Mouse (Mus musculus) retina, adult 2 months (tissue): Measurements from ENCODE around the gene Gm7879.
"Not testable (repeated sequence)": the region's sequence is repeated elsewhere in the genome, so short reads cannot be mapped to it uniquely, and the experiment has no call there.

ENCODE experiments used
- DNase-seq: peaks from one replicate; pipeline ENCODE4 v3.0.0-alpha.2; 2012; ENCODE audit warnings: low read depth, low spot score

Gm7879 gene

DNA sequence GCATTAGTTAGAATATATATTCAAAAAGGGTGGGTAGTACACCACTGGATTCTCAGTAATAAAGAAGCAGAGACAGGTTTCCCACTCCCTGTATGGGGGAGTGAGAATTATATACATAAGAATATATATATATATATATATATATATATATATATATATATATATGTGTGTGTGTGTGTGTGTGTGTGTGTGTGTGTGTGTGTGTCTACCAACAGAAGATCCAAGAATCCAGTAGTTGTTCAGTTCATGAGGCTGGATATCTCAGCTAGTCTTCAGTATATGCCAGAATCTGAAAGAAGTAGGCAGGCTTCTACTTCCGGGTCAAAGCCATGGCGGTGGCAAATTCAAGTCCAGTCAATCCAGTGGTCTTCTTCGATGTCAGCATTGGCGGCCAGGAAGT lies at the start of gene Gm7879:
Gene Gm7879 (plus strand): TSS at position 301 of the 400 bp plus-strand sequence.
- not testable (repeated sequence) for DNase-seq

DNA sequence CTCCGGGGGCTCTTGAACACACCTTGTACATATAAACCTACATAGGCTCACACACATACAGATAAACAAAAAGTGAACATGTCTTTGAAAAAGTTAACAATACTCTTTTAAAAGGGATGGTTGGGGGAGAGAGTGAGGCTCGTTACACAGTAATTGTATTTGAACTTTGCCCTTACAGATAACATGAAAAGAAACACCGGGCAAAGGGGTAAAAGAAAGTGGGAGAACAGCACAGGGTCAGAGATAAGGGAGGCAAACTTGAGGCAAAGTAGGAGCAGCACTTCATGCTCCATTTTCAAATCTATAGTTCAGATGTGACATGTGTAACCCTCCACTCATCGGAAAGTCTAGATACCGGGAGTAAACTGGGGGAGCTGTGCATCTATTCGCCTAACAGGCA lies 49.3 kb upstream of the Gm7879 start:
- DNase-seq = no peak

DNA sequence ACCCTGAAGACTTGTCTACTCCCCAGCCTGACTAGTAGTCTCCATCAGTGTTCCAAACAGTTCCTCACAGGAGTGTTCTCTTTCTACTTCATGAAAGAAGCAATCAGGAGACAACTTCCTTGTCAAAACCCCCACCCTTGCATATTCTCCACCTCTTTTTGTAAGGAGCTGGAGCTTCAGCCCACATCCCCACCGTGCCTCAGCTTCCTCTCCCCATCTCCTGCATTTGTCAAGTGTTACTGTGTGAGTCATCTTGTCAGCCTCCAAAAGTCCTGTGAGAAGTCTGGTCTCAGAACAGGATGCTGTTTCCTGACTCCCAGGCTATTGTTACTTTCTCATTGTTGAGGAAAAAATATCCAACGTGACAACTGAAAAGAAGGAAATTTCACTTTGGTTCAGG lies 47.6 kb upstream of the Gm7879 start:
- DNase-seq = no peak

DNA sequence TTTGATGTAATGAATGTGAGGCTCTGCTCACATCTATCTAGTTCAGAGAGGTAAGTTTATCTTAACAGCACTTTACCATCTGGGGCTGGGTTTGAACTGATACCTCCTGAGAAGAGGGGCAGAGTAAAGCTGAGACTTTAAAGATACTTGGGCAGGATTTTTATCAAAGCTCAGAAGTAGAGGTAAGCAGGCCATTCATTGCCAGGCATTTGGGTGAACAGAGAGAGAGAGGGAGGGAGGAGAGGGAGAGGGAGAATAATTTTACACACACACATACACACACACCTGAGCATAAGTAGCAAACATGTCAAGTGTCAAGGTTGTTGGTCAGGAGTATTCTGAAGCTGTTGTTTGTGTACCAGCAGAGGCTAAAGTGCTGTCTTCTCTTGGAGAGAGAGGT lies 44.7 kb upstream of the Gm7879 start, which contains the start of gene Cd38:
Gene Cd38 (plus strand): TSS at position 301 of the 400 bp plus-strand sequence.
- DNase-seq = no peak

DNA sequence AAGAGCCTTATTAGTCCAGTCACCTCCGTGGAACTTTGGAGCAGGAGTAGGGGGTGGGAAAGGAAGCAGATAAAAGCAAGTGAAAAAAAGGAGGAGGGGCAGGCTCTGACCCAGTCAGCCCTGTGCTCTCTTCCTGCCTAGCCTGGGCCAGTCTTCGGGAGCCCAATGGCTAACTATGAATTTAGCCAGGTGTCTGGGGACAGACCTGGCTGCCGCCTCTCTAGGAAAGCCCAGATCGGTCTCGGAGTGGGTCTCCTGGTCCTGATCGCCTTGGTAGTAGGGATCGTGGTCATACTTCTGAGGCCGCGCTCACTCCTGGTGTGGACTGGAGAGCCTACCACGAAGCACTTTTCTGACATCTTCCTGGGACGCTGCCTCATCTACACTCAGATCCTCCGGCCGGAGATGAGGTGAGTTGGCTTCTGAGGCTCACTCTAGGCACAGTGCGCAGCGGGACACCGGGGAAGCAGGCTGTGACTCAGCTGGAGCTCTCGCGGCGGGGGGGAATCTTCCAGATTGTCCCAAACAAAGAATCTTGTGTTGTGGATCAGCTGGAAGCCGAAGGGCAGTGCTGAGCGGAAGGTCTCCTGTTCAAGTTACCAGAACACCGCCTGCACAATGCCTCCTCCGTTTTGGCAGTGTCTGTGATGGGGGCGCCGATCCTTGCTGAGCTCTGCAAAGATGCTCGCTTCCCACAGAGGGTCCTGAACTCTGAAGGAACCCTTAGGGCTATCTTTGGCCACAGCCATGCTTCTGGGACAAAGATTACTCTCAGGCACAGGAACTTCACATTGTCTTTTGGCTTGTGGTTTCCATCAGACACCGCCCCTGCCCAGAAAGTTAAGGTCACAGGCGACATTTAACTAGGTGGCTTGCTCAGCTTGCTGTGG lies 44.0 kb upstream of the Gm7879 start:
- no peak for DNase-seq

DNA sequence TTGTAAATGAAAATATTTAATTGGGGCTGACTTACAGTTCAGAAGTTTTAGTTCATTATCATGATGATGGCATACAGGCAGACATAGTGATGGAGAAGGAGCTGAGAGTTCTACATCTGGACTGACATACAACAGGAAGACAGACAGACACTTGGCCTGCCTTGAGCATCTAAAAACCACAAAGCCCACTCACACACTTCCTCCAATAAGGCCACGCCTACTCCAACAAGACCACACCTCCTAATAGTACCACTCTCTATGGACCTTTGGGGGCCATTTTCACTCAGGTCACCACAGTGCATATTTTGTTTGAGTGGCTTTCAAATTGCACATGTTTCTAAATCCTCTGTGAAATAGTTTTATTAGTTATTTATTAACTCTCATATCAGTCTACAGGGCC lies 41.1 kb upstream of the Gm7879 start:
- no peak for DNase-seq

DNA sequence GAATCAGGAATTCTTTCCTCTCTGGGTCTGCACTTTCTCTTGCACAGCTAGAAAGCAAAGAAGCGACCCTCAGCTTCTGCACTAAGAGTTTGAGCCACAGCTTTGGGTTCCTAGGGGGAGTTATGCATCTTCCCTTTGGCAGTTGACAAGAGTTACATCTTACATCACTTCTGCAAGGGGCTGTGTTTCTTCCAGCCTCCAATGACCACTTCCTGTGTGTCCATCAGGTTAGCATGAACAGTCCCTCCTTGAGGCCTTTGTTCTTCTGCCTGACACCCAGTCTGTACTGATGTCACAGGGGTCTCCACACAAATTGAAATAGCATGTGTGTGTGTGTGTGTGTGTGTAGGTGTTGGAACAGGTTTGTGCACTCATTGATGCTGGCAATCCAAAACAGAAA lies 40.3 kb upstream of the Gm7879 start:
- no peak for DNase-seq

DNA sequence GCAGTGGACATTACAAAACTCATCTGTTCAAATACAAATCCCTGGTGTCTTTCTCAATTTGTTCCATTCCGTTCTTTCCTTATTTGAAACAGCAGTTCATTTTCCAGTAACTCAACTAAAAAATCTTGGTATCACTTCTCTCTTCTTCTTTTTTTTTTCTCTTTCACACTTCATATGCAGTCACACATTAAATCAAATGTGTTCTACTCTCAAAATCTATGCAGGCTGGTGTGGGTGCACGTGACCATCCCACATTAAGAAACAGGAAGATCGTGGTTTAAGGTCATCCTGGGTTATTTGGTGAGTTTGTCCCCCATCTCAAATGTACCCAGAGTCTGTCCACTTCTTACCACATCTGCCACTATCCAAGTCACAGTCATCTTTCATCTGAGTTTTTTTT lies 30.9 kb upstream of the Gm7879 start:
- no peak for DNase-seq

DNA sequence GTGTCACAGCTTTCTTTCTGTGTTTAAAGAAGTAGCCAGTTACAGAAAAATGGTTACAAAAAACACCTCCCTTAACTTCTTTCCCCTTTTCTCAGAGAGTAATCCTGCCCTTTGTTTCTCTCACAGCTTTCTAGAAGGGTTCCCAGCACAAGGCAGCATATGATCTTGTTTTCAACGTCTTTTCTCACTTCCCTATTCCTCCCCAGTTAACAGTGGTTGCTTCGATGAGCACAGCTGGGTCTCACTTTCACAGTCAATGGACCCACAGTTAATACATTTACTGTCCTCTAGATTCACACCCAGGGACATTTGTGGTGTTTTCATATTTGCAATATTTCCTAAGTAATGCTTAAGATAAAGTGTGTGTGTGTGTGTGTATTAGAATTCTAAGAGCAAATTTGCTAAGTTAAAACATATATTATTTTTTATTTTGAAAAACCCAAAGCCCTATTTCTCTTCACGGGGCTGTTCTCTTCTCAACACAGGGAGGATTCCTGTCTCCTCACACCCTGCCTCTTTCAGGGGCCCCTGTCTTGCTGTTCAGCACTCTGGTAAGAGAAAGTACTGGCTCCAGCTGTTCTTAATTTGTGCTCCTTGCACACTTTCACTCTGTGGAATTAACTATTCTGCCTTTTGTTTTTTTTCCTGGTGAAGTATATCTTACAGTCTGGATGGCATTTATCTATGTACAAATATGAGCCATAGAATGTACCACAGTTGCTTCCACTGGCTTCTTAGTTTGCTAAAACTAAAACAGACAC lies 27.7 kb upstream of the Gm7879 start:
- no peak for DNase-seq

DNA sequence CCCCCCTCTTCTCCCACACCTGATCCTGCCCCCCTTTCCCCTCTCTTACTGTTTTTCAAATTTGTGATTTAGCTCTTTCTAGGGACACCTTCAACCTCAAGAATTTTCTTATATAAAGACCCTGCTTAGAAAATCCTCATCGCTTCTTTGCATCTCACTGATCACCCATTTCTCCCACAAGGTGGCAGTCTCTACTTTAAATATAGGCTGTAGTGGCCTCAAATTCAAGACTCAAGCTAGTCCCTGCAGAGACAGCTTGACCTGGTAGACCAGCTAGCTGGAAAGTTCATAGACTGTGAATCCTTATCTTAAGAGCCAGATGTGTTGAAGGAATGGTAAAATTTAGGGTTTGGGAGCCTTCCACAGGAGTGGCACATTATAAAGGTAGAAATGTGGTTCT lies 20.6 kb upstream of the Gm7879 start:
- DNase-seq = no peak

DNA sequence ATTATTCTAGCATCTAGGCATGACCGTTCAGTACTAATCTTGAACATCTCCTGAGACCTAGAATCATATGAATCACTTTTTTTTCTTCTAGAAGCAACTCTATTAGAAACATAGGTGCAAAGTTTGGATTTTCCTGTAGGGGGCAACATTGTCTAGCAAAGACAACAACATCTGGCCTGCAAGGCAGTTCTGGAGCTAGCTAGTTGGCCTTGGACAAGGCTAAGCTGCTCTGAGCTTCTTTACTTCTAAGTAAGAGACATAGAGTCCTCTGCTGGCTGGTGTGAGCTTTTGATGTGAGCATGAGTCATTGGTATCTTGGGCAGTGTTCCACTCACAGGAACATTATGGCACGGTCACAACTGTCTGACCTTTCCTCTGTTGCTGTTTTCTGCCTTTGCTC lies 18.8 kb upstream of the Gm7879 start:
- peak; percentile 6 for DNase-seq

DNA sequence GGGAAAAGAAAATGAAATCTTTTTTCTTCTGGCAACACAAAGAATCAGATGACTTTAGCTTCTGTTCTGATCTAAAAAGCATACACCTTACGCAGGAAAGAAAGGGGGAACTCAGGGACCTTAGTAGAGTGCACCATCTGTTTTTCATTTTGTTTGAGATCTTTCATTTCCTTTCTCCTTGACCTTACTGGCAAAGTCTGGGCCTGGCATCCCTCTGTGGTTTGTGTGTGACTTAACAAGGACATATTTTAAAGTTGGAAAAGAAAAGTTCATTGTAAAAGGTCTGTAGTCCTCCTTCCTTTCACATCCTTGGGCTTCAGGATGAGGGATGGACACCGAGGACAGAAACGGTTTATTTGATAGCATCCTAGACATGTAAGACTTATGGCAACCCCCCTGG lies 17.0 kb upstream of the Gm7879 start:
- no peak for DNase-seq

DNA sequence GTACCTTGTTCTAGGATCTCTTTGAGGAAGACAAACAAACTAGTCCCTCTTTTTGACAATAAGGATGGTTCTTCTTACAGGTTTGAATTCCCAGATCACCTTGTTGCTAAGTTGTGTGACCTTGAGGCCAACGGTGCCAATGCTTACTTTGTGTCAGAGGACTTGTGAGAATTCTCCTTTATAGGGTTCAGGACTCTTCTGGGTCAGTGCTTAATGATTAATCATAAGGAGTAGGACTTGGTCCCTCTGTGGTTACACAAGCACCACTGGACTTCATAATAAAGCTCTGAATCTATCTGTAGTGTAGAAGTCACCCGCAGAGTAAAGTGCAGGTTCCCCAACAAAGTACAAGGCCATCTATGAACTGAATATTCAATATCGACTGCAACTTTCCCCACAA lies 8.3 kb upstream of the Gm7879 start:
- no peak for DNase-seq

DNA sequence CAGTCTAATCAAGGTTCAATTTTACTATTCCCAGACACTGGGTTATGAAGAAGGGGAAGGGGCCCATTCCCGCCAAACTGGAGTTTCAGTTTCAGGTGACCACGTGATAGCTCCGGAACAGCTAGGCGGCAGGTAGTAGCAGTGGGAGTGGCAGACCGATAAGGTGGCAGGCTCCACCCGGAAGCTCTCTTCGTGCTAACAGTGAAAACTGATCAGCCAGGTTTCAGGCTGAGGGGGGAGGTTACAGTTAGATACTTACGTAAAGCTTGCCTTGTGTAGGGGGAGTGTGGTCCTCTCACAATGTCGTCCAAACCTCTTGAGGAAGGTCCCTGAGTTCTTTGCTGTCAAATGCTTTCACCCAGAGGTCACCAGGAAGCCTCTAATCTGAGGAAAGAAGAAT lies 3.7 kb upstream of the Gm7879 start:
- no peak for DNase-seq

DNA sequence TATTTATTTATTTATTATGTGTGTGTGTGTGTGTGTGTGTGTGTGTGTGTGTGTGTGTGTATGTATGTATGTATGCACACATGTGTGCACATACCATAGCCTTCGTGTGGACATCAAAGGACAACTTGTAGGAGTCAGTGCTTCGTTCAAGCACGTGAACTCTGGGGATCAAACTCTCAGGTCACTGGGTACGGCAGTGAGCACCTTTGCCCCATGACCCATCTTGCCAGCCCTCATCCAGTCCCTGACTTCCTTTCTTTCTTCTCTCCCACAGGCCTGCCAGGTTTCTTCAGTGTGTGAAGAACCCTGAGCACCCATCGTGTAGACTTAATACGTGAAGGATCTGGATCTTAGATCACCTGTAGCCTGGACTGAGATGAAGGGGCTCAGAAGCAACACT lies 2.9 kb upstream of the Gm7879 start:
- no peak for DNase-seq

DNA sequence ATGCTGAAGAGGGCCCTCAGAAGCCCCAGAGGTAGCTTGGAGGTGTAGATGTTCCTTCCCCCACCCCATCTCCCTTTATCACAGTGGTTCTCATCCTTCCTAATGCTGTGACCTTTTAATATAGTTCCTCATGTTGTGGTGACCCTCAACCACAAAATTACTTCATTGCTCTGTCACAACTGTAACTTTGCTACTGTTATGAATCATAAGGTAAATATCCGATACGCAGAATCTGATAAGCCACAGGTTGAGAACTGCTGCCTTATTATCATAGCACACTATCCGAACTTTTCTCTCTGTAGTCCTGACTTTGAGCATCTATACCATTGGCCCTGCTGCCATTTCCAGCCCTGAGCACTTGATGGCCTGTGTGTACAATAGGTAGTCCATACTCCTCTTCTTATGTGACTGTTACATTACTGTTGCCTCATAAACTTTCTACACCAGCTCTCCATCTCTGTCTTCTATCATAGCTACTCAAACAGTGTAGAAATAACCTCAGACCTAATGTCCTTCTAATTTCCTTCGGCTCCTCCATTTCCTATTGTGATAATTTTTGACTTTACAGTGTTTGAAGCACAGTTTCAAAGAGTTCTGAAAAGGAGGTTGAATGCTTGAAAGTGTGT lies 2.4 kb downstream of the Gm7879 start:
- no peak for DNase-seq

DNA sequence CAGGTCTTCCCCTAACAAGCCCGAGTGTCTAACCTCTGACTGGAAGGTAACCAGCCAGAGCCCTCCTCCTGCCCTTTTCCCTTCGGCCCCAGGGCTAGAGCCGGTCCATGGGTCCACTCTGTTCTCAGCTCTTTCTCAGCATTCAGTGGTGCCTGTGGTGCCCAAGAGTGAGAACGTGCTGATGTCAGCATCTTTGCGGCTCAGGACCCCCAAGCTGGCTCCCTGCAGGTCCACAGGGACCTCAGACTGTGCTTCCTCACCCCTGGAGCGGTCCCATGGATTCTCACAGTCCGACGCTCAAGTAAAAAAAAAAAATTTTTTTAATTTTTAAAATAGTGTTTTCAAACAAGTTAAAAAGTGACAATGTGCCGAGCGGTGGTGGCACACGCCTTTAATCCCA lies 8.9 kb downstream of the Gm7879 start:
- no peak for DNase-seq

DNA sequence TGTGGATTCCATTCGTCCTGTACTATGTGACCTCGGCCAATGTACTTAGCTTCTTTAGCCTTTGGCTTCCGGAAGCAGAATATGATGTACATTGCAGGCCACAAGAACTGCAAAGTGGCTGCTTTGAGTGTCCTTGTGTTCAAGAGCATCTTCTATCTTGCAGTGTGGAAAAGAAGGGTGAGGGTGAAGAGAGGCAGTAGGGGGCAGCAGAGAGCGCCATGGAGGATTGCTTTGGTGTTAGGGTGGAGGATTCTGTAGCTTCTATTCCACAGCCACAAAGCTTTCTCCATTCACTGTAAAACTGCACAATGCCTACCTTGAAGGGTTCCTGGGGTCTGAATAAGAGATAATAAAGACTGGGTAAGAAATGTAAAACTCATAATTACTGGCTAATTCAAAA lies 11.0 kb downstream of the Gm7879 start:
- peak; percentile 20 for DNase-seq

DNA sequence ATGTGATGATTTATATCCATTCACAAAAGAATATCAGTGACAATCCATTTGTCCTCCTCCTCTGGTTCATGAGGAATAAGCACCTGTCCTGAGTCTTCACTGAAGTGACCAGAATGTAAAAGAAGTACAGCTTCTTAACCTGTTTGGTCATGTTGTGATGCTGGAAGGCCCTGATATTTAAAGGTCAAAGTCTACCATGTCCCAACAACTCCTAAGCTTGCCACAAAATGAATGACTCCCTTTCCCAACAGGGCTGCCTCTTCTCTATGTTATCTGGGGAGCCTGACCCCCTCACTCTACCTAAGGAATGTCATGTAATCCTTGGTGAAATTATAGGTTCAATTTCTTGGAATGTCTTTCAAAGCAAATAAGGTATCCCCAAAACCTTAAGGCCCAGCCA lies 14.8 kb downstream of the Gm7879 start:
- DNase-seq = no peak

DNA sequence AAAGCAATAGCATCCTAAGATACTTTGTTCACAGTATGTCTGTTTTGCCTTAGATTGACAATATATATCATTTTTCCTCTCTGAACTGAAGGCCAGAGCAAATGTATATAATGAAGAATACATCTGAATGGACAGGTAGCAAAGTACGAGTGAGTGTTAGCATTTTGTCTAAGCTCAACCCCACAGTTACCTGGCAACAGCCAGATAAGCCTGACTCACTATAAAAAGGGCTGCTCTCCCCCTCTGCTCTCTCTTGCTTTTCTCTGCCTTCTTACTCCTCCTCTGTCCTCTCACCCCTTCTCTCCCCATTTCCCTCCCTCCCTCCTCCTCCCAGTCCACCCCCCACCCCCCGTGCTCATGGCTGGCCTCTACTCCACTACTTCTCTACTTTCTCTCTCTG lies 20.3 kb downstream of the Gm7879 start:
- no peak for DNase-seq

DNA sequence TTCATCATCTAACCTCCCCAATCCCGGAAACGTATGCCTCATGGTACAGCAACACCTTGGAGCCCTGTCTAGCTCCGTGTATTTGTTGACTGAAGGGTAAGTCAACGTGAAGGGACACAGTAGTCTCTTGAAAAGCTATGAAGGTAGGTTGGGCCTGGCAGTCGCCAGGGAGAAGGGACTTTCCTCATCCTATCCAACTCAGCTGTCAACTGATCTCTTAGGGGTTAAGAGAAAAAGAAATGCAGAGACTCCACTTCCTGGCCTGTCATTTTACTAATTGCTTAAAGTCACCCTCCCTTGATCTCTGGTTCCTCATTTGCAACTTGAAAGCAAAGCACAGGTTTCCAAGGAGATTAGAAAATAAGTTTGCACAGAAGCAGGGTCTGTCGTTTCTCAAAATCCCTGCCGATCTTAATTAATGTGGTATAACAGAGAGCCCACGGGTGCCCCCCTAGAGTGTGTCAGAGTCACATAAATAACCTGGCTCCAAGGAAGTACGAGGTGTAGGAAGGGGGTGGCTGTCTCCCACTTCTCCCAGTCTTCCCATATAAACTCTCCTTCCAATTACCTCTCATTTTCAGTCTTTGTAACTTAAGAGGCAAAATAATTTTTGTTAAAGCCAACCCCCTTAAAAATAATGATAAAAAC lies 34.5 kb downstream of the Gm7879 start:
- no peak for DNase-seq
